Mouse (Mus musculus): Measurements from ENCODE around the gene Elmo3. TPM values are rescaled to one million over a fixed set of nuclear protein-coding genes. Genes with fewer than 3 reads are reported as not detected.
"Not testable (repeated sequence)": the region's sequence is repeated elsewhere in the genome, so short reads cannot be mapped to it uniquely, and the experiment has no call there.

The Elmo3 gene
- total RNA-seq, 2 experiments from 2014 or later, result 0.85 to 1.1 TPM

GRCm38 (mm10) chr8:105275840-105276239 is 29.6 kb upstream of the Elmo3 start, which contains the start of gene Nol3:
Gene Nol3 (plus strand): TSS chr8:105276140.
- intact Hi-C loops (cut with DNase I), result no loop called here
- DNase-seq, result no peak

GRCm38 (mm10) chr8:105276292-105277120 is 28.9 kb upstream of the Elmo3 start:
- intact Hi-C loops (cut with DNase I), result no loop called here
- peak; percentile 51 for DNase-seq

- intact Hi-C loops (cut with DNase I), result no loop called here
- DNase-seq, result peak; percentile 89
Observed at GRCm38 (mm10) chr8:105278911-105279334, 26.5 kb upstream of the Elmo3 start.

GRCm38 (mm10) chr8:105280567-105280966 is 24.8 kb upstream of the Elmo3 start:
- intact Hi-C loops (cut with DNase I), result no loop called here
- DNase-seq, result no peak

- DNase-seq, result no peak
- intact Hi-C loops (cut with DNase I), result no loop called here
Observed at GRCm38 (mm10) chr8:105281821-105282220, 23.6 kb upstream of the Elmo3 start.

GRCm38 (mm10) chr8:105282239-105282638 is 23.2 kb upstream of the Elmo3 start:
- DNase-seq, result no peak
- intact Hi-C loops (cut with DNase I), result no loop called here

GRCm38 (mm10) chr8:105283074-105283473 is 22.3 kb upstream of the Elmo3 start:
- no peak for DNase-seq
- intact Hi-C loops (cut with DNase I), result no loop called here

- no peak for DNase-seq
- intact Hi-C loops (cut with DNase I), result no loop called here
Observed at GRCm38 (mm10) chr8:105285514-105285913, 19.9 kb upstream of the Elmo3 start.

- intact Hi-C loops (cut with DNase I), result no loop called here
- no peak for DNase-seq
Observed at GRCm38 (mm10) chr8:105286907-105287306, 18.5 kb upstream of the Elmo3 start.

- intact Hi-C loops (cut with DNase I), result no loop called here
- no peak for DNase-seq
Observed at GRCm38 (mm10) chr8:105288231-105288630, 17.2 kb upstream of the Elmo3 start.

- intact Hi-C loops (cut with DNase I), result no loop called here
Observed at GRCm38 (mm10) chr8:105288958-105289732, 16.3 kb upstream of the Elmo3 start.

GRCm38 (mm10) chr8:105289805-105290460 is 15.5 kb upstream of the Elmo3 start, which contains the start of gene 4931428F04Rik:
Gene 4931428F04Rik (minus strand): TSS chr8:105289864.
- intact Hi-C loops (cut with DNase I), result no loop called here
- DNase-seq, result peak; percentile 73

More at GRCm38 (mm10) chr8:105288958-105289732, 16.3 kb upstream of the Elmo3 start:
- peak; percentile 98 for DNase-seq

GRCm38 (mm10) chr8:105290554-105291314 is 14.7 kb upstream of the Elmo3 start:
- peak; percentile 94 for DNase-seq
- intact Hi-C loops (cut with DNase I), result no loop called here

GRCm38 (mm10) chr8:105291364-105291763 is 14.0 kb upstream of the Elmo3 start:
- intact Hi-C loops (cut with DNase I); DNase-seq: not testable (repeated sequence)

- DNase-seq; intact Hi-C loops (cut with DNase I): not testable (repeated sequence)
Observed at GRCm38 (mm10) chr8:105291802-105292201, 13.6 kb upstream of the Elmo3 start.

- intact Hi-C loops (cut with DNase I), result no loop called here
- no peak for DNase-seq
Observed at GRCm38 (mm10) chr8:105292471-105292870, 12.9 kb upstream of the Elmo3 start.

- intact Hi-C loops (cut with DNase I), result no loop called here
Observed at GRCm38 (mm10) chr8:105293405-105293804, 12.0 kb upstream of the Elmo3 start.

GRCm38 (mm10) chr8:105294776-105295175 is 10.6 kb upstream of the Elmo3 start:
- intact Hi-C loops (cut with DNase I), result no loop called here
- DNase-seq, result no peak

More at GRCm38 (mm10) chr8:105293405-105293804, 12.0 kb upstream of the Elmo3 start:
- DNase-seq, result peak; percentile 75

- no peak for DNase-seq
- intact Hi-C loops (cut with DNase I), result no loop called here
Observed at GRCm38 (mm10) chr8:105295256-105295655, 10.1 kb upstream of the Elmo3 start.

- intact Hi-C loops (cut with DNase I), result no loop called here
- no peak for DNase-seq
Observed at GRCm38 (mm10) chr8:105295895-105296573, 9.4 kb upstream of the Elmo3 start, which contains the start of gene Exoc3l. Gene Exoc3l (minus strand): TSS chr8:105296101.
